Mouse (Mus musculus): ENCODE results near the gene Adat1.
A peak's percentile ranks its signal among the peaks of the same experiment; 100 is the strongest.

Adat1 gene

DNA sequence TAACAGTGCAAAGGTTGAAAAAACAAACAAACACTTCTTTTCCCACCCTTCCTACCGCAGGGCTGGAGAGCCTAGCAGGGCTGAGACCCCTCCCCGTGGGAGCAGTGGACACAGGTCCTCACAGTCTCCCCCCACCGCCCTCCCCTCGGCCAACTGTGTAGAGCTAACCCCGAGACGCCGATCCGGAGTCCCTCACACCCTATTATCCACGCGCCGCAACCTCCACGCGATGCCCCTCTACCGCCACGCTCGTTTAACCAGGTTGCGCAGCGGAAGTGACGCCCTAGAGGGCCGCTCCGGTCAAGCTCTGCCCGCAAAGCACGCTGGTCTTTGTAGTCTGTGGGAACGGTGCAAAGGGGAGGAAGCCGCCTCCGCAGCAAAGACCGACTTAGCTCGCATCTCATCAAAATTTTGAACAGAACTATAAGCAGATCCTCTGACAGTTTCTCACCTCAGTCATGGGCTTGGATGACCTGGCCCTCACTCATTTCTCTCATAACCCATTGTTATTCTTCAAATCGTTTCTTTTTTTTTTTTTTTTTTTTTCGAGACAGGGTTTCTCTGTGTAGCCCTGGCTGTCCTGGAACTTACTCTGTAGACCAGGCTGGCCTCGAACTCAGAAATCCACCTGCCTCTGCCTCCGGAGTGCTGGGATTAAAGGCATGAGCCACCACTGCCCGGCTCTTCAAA lies at the start of gene Adat1:
Gene Adat1, minus strand, starts transcription at position 290 of the 690 bp plus-strand sequence.
- DNase-seq (ENCODE audit: low spot score) = peak; percentile 96

DNA sequence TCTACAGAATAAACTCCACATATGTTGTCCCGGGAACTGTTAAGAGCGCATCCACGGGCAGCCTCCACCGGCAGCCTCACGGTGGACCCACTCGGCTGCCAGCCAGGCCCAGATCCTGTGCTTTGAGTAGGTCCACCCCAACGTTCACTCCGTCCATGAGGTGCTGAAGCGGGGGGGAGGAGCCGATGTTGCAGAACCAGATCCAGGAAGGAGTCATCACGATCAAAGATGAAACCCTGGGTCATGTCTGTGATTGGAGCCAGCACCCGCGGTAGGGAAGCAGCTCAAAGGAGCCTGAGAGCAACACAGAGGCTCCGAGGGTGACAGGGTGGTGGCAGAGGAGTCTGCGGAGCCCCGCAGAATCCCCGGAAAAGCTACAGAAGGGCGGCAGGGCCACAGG lies 45.4 kb upstream of the Adat1 start:
- no peak for DNase-seq (ENCODE audit: low spot score)

DNA sequence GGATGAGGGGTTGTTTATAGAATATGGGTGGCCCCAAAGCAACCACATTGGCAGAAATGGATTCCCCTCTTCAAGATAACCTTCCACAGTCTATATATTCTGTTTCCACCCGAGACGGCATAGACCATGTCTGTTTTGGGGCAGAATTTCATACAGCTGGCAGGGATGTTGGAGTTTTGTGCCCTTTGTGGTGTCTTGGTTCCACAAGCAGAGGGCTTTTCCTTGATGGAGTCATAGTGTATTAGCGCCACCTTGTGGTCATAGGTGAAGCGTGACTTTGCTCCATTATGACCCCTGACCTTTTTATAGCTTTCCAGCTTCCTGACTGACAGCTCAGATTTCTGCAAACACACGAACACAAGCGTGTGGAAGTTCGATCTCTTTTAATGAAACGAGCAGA lies 42.5 kb upstream of the Adat1 start:
- DNase-seq (ENCODE audit: low spot score) = peak; percentile 91

- DNase-seq (ENCODE audit: low spot score) = no peak
Observed at GRCm38 (mm10) chr8:112033071-112033470, 41.0 kb upstream of the Adat1 start.

DNA sequence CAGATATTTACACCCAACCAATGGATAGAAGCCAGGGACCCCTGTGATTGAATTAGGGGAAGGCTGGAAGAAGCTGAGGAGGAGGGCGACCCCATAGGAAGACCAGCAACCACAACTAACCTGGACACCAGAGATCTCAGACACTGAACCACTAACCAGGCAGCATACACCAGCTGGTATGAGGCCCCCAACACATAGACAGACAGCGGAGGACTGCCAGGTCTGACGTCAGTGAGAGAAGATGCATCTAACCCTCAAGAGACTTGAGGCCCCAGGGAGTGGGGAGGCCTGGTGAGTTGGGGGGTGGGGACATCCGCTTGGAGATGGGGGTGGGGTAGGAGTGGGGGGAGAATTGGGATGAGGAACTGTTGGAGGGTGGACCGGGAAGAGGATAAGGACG lies 38.6 kb upstream of the Adat1 start:
- DNase-seq (ENCODE audit: low spot score) = no peak

DNA sequence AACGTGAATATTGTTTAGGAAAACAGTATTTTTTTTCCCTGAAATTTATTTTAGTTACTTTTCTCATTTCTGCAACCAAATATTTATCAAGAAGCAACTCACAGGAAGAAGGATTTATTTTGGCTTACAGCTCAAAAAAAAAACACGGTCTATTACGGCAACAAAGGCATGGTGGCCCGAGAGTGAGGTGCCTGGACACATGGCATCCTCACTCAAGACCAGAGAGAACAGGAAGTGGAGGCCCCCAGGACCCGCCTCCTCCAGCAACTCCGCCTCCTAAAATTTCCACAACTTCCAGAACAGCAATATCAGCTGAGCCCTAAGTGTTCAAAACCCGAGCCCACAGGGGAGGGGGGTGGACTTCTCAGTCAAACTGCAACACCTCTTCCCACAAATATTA lies 37.4 kb upstream of the Adat1 start:
- DNase-seq (ENCODE audit: low spot score) = no peak

DNA sequence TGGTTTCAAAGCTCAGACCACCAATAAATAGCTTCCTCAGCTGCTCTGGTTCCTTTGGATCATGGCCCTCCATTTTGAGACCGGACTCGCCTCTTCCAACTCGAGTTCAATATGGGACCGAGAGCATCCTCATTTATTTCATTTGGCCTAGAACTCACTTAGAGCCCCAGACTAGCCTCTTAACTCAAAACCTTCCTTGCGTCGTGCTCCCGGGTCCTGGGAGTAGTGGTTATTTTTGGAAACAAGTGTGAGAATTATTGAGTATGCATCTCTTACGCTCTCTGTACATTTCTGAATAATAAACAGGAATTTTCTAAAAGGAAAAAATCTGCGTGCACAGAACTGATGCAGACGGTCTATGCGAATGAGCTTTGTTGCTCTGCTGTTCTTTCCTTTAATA lies 22.8 kb upstream of the Adat1 start, which contains the start of gene Gm6793:
Gene Gm6793, minus strand, starts transcription at position 101 of the 400 bp plus-strand sequence.
- DNase-seq (ENCODE audit: low spot score) = no peak

DNA sequence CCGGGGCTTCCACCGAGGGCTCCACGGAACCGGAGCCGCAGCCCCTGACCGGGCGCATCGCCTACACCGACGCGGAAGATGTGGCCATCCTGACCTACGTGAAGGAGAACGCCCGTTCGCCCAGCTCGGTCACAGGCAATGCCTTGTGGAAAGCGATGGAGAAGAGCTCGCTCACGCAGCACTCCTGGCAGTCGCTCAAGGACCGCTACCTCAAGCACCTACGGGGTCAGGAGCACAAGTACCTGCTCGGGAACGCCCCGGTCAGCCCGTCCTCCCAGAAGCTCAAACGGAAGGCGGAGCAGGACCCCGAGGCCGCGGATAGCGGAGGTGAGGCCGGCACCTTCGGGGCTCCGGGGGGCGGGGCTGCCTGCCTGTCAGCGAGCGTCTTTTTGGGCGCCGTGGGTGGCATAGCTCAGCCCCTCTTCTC lies 19.7 kb upstream of the Adat1 start:
- DNase-seq (ENCODE audit: low spot score) = peak; percentile 38

GRCm38 (mm10) chr8:112010997-112011815 lies 19.1 kb upstream of the Adat1 start, which contains the start of the genes Kars and Terf2ip:
Gene Kars, minus strand, starts transcription at chr8:112011323.
Gene Terf2ip, plus strand, starts transcription at chr8:112011398.
- peak; percentile 96 for DNase-seq (ENCODE audit: low spot score)

- DNase-seq (ENCODE audit: low spot score) = no peak
Observed at GRCm38 (mm10) chr8:112009558-112009957, 17.5 kb upstream of the Adat1 start.

DNA sequence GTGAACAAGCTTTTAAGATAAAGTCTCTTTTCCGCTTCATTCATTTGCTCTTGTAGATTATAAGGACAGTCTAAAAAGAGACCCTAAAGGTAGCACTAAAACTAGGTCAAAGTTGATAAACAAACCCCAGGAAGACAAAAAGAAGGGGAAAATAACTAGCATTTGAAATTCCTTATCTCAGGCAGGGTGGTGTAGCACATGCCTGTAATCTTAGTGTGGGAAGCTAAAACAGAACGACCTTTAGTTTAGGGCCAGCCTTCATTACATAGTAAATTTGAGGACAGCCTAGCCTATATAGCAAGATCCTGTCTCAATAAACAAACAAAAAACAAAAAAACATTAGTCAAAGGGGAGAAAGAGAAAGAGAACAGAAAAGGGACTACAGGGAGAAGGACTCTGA lies 15.6 kb upstream of the Adat1 start:
- no peak for DNase-seq (ENCODE audit: low spot score)

GRCm38 (mm10) chr8:112005601-112006000 lies 13.5 kb upstream of the Adat1 start:
- no peak for DNase-seq (ENCODE audit: low spot score)

GRCm38 (mm10) chr8:112004754-112005153 lies 12.7 kb upstream of the Adat1 start:
- DNase-seq (ENCODE audit: low spot score) = no peak

- no peak for DNase-seq (ENCODE audit: low spot score)
Observed at GRCm38 (mm10) chr8:111992703-111993039, 569 bp upstream of the Adat1 start.

- DNase-seq (ENCODE audit: low spot score) = no peak
Observed at GRCm38 (mm10) chr8:111991278-111991677, 824 bp downstream of the Adat1 start.

DNA sequence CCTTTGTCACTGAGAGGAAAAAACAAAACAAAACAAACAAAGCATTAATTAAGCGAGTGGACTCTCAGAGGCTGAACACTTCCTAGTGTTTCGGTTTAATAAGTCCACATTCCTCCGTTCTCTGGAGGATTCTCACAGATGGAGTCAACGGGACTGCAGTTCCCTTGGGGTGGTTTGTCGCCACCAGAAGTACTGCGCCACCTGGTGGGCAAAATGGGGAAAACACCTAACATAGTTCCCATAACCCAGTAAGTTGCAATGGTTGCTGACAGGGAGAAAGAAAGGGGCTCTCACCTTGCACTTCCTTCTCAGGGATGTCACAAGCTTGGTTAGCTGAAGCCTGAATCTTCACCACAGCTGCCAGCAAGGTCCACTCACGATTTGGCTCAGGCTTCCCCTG lies 2.2 kb downstream of the Adat1 start:
- DNase-seq (ENCODE audit: low spot score) = peak; percentile 89

DNA sequence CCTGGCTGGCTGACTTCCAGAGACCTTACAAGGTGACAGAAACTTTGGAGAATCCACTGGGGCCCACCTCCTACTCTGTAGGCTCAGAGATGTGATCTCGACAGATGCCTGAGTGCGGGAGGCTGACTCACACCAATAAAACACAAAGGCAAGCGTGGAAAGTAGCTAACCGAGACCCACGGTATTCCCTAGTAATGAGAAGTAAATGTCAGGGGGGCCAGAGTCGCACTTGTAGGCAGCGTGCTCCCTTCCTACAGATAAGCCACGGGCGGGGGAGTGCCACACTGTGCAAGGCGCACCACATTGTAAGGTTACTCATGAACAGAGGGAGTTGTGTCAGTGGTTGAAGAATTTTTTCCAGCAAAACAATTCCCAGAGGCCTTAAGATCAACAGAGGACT lies 7.6 kb downstream of the Adat1 start:
- no peak for DNase-seq (ENCODE audit: low spot score)

DNA sequence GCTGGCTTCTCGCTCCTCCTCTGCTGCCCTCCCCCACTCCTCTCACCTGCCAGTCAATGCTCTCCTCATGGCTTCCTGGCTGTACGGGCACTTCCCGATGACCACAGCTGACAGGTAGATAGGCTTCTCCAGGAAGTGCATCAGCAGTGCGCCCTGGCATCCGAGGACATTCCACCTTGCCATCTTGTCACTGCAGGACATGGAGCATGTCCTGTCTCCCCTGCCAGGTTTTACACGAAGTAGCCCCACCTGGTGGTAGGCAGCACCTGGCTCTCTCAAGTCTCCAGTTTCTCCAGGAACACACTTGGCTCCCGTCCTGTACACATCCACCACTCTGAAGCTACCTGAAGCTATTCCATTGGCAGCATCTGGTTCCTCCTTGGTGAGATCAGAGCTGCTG lies 10.0 kb downstream of the Adat1 start:
- no peak for DNase-seq (ENCODE audit: low spot score)

- DNase-seq (ENCODE audit: low spot score) = no peak
Observed at GRCm38 (mm10) chr8:111978147-111978546, 14.0 kb downstream of the Adat1 start.

- DNase-seq (ENCODE audit: low spot score) = no peak
Observed at GRCm38 (mm10) chr8:111976326-111976725, 15.8 kb downstream of the Adat1 start.

- no peak for DNase-seq (ENCODE audit: low spot score)
Observed at GRCm38 (mm10) chr8:111975706-111976105, 16.4 kb downstream of the Adat1 start.

- no peak for DNase-seq (ENCODE audit: low spot score)
Observed at GRCm38 (mm10) chr8:111974138-111974537, 18.0 kb downstream of the Adat1 start.

DNA sequence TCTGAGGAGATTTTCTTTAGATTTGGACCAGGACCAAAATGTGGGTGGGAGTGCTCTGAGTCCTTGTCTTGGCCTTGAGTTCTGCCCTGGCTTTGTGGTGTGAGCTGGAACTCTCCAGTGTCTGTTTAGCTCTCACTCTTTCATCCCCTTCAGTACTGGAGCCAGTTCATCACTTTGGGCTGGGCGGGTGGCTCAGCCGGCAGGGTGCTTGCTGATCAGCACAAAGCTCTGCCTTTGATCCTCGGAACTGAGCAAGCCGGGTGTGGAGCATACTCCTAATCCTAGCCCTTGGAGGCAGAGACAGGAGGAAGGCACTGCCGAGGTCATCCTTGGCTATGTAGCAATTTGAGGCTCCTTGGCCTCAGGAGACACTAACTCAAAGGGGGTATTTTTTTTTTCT lies 23.1 kb downstream of the Adat1 start:
- no peak for DNase-seq (ENCODE audit: low spot score)
